Mouse (Mus musculus): ENCODE measurements around the gene Lrrc1.

Lrrc1 gene

GRCm38 (mm10) chr9:77384651-77385050 is 160.0 kb downstream of the Lrrc1 start:
- TF ChIP-seq CTCF (conservative IDR thresholded peaks at IDR 0.05; ENCODE audit: low read length) = no peak
- TF ChIP-seq POU5F1 (IDR thresholded peaks at IDR 0.05; ENCODE audit: borderline replicate concordance, low read length) = no peak
- no peak for TF ChIP-seq NANOG (IDR thresholded peaks at IDR 0.05; ENCODE audit: borderline replicate concordance, low read length)
- Histone ChIP-seq H3K4me1 (replicated peaks; ENCODE audit: low read depth, low read length) (no peaks in the 10 kb centered on the region), H3K9me3 (ENCODE audit: low read length) (no peaks in the 10 kb centered on the region), H3K27me3 (ENCODE audit: insufficient read depth, low read length) (peaks cover 15% of the 10 kb centered on the region), H3K4me3 (replicated peaks; ENCODE audit: low read length) (no peak overlapping the region), H3K36me3 (ENCODE audit: insufficient read depth, low read length) (no peaks in the 10 kb centered on the region)

GRCm38 (mm10) chr9:77383951-77384350 is 160.7 kb downstream of the Lrrc1 start:
- Histone ChIP-seq H3K9me3 (ENCODE audit: low read length) (no peaks in the 10 kb centered on the region), H3K36me3 (ENCODE audit: insufficient read depth, low read length) (no peaks in the 10 kb centered on the region), H3K4me3 (replicated peaks; ENCODE audit: low read length) (no peak overlapping the region), H3K27me3 (ENCODE audit: insufficient read depth, low read length) (peaks cover 15% of the 10 kb centered on the region), H3K4me1 (replicated peaks; ENCODE audit: low read depth, low read length) (no peaks in the 10 kb centered on the region)
- no peak for TF ChIP-seq NANOG (IDR thresholded peaks at IDR 0.05; ENCODE audit: borderline replicate concordance, low read length)
- TF ChIP-seq POU5F1 (IDR thresholded peaks at IDR 0.05; ENCODE audit: borderline replicate concordance, low read length) = no peak
- no peak for TF ChIP-seq CTCF (conservative IDR thresholded peaks at IDR 0.05; ENCODE audit: low read length)

- Histone ChIP-seq H3K27me3 (ENCODE audit: insufficient read depth, low read length) (peaks cover 15% of the 10 kb centered on the region), H3K4me1 (replicated peaks; ENCODE audit: low read depth, low read length) (peaks cover 4% of the 10 kb centered on the region; the same call in 1 of the 2 replicates), H3K36me3 (ENCODE audit: insufficient read depth, low read length) (no peaks in the 10 kb centered on the region), H3K9me3 (ENCODE audit: low read length) (no peaks in the 10 kb centered on the region), H3K4me3 (replicated peaks; ENCODE audit: low read length) (no peak overlapping the region)
- TF ChIP-seq CTCF (conservative IDR thresholded peaks at IDR 0.05; ENCODE audit: low read length) (no peak), NANOG (IDR thresholded peaks at IDR 0.05; ENCODE audit: borderline replicate concordance, low read length) (no peak), POU5F1 (IDR thresholded peaks at IDR 0.05; ENCODE audit: borderline replicate concordance, low read length) (no peak)
Measured at GRCm38 (mm10) chr9:77382514-77382913, 162.2 kb downstream of the Lrrc1 start.

- Histone ChIP-seq H3K27me3 (ENCODE audit: insufficient read depth, low read length) (peaks cover 15% of the 10 kb centered on the region), H3K4me3 (replicated peaks; ENCODE audit: low read length) (no peak overlapping the region), H3K36me3 (ENCODE audit: insufficient read depth, low read length) (no peaks in the 10 kb centered on the region), H3K4me1 (replicated peaks; ENCODE audit: low read depth, low read length) (peaks cover 13% of the 10 kb centered on the region; the same call in 1 of the 2 replicates), H3K9me3 (ENCODE audit: low read length) (no peaks in the 10 kb centered on the region)
- TF ChIP-seq CTCF (conservative IDR thresholded peaks at IDR 0.05; ENCODE audit: low read length) (peak; percentile 79), NANOG (IDR thresholded peaks at IDR 0.05; ENCODE audit: borderline replicate concordance, low read length) (no peak), POU5F1 (IDR thresholded peaks at IDR 0.05; ENCODE audit: borderline replicate concordance, low read length) (no peak)
Measured at GRCm38 (mm10) chr9:77381565-77381964, 163.1 kb downstream of the Lrrc1 start.
